Mouse (Mus musculus) thymus, adult 2 months (tissue): ENCODE data around the gene Gm42715. TPM values are rescaled to one million over a fixed set of nuclear protein-coding genes. Genes with fewer than 3 reads are reported as not detected.
A peak's percentile ranks its signal among the peaks of the same experiment; 100 is the strongest.

Experiments used
- DNase-seq: peaks from one replicate; pipeline ENCODE4 v3.0.0; 2021
- H3K27ac ChIP-seq: fragments of 200-500 bp; 2 replicates; pipeline ENCODE4 v1.5.1; 2012; ENCODE audit warnings: low read length, control low read depth; ENCODE audit not compliant: control insufficient read depth, insufficient read depth
- H3K27me3 ChIP-seq: fragments of 200-500 bp; 2 replicates; pipeline ENCODE4 v1.6.1; 2012; ENCODE audit warnings: mild to moderate bottlenecking, low read length, moderate library complexity, mixed read lengths; ENCODE audit not compliant: control insufficient read depth, insufficient read depth
- H3K36me3 ChIP-seq: fragments of 200-500 bp; 2 replicates; pipeline ENCODE4 v1.6.1; 2012; ENCODE audit warnings: mild to moderate bottlenecking, low read length, moderate library complexity; ENCODE audit not compliant: control insufficient read depth, insufficient read depth
- H3K4me1 ChIP-seq: fragments of 200-500 bp; replicated peaks from 2 replicates; pipeline ENCODE4 v1.6.1; 2012; ENCODE audit warnings: low read length; ENCODE audit not compliant: control insufficient read depth, insufficient read depth
- H3K4me3 ChIP-seq: fragments of 200-500 bp; 2 replicates; pipeline ENCODE4 v1.5.1; 2012; ENCODE audit warnings: mild to moderate bottlenecking, low read length, control low read depth, moderate library complexity; ENCODE audit not compliant: control insufficient read depth, insufficient read depth
- CTCF ChIP-seq: fragments of 200-500 bp; IDR thresholded peaks from 2 replicates; pipeline ENCODE4 v1.5.1; 2012; ENCODE audit warnings: mild to moderate bottlenecking, control low read depth, low read length, moderate library complexity, borderline replicate concordance; ENCODE audit not compliant: control insufficient read depth, poor library complexity, insufficient read depth; ENCODE audit errors: extremely low read depth
- POLR2A ChIP-seq: fragments of 200-500 bp; IDR thresholded peaks from 2 replicates; pipeline ENCODE4 v1.6.1; 2012; ENCODE audit warnings: mild to moderate bottlenecking, low read length, control low read depth, moderate library complexity; ENCODE audit not compliant: control insufficient read depth, poor library complexity, insufficient read depth; ENCODE audit errors: extremely low read depth
- WGBS: fragments of 180-500 bp; shearing (Covaris S2); methylation state at CpG from one replicate; pipeline ENCODE4 v1.1.7; 2018; 5-methylcytosine and 5-hydroxymethylcytosine counted together
- polyA plus RNA-seq: library from polyadenylated mRNA; depleted of rRNA; stranded (reverse); fragments of >200 nt; gene quantifications from 2 replicates; pipeline ENCODE4 v1.2.3, GENCODE M21; 2012

Gm42715 gene
- polyA plus RNA-seq, 1 experiment: 10.4 TPM

GRCm38 (mm10) chr7:127583260-127583659 lies 63.9 kb downstream of the Gm42715 start:
- H3K27ac ChIP-seq: no peak overlapping the region
- no peak for DNase-seq
- peaks cover 4% of the 10 kb centered on the region for H3K4me1 ChIP-seq
- H3K27me3 ChIP-seq: no peaks in the 10 kb centered on the region
- peaks cover 43% of the 10 kb centered on the region for H3K36me3 ChIP-seq
- TF ChIP-seq CTCF (no peak), POLR2A (no peak)
- no peak overlapping the region for H3K4me3 ChIP-seq
- WGBS: 98% methylated on average over 6 of the region's 6 CpGs

- Histone ChIP-seq H3K4me3 (no peak overlapping the region), H3K27ac (no peak overlapping the region), H3K27me3 (no peaks in the 10 kb centered on the region), H3K4me1 (peaks cover 13% of the 10 kb centered on the region), H3K36me3 (peaks cover 33% of the 10 kb centered on the region)
- TF ChIP-seq POLR2A: no peak
- no peak for TF ChIP-seq CTCF
- no peak for DNase-seq
- 80% methylated on average over 7 of the region's 7 CpGs for WGBS
Measured at GRCm38 (mm10) chr7:127585031-127585430, 65.6 kb downstream of the Gm42715 start.

GRCm38 (mm10) chr7:127586149-127586548 lies 66.8 kb downstream of the Gm42715 start:
- H3K27ac ChIP-seq: no peak overlapping the region
- H3K27me3 ChIP-seq: no peaks in the 10 kb centered on the region
- peaks cover 33% of the 10 kb centered on the region for H3K36me3 ChIP-seq
- no peak overlapping the region for H3K4me3 ChIP-seq
- TF ChIP-seq POLR2A: no peak
- TF ChIP-seq CTCF: no peak
- DNase-seq: no peak
- WGBS: 97% methylated on average over 6 of the region's 6 CpGs
- H3K4me1 ChIP-seq: peaks cover 13% of the 10 kb centered on the region

- DNase-seq: no peak
- Histone ChIP-seq H3K4me3 (no peak overlapping the region), H3K27me3 (no peaks in the 10 kb centered on the region), H3K4me1 (peaks cover 13% of the 10 kb centered on the region), H3K27ac (no peak overlapping the region), H3K36me3 (peaks cover 37% of the 10 kb centered on the region)
- WGBS: 70% methylated on average over 5 of the region's 5 CpGs
- TF ChIP-seq POLR2A: no peak
- no peak for TF ChIP-seq CTCF
Measured at GRCm38 (mm10) chr7:127587196-127587595, 67.8 kb downstream of the Gm42715 start.

DNA sequence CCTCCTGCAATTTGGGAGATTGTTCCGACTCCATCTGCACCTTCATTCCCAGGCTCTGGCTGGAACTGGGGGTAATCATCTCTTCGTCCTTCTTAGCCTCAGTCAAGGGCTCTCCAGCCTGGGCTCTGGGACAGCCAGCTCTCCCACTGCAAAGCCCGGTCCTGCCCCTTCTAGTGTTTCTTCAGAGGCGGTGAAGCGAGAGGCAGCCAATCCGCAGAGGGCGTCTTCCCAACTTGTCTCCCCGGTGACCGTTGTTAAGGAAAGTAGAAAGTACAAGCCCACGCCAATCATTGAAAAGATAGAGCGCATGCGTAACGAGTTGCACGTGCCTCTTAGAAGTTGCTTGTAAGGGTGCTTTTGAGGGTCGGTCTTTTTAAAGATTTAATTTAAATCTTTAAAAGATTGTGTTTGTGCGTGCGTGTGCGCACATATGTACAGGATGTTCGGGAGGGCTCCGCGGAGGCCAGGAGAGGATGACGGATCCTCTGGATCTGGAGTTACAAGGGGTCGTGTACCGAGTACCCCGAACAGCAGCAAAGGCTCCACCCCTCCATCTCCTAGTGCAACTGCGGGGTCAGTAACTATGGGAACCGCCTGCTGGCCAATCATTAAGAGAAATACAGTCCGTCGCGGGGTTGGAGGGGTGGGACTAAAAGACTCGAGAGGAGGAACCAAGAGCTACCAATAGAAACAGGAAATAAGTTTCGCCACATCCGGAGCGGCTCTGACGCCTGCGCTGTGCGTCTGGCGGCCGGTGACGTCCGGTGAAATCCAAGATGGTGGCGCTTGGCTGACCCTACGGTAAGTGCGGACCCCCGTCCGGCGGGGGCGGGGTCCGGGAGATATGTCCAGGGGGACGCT lies 68.9 kb downstream of the Gm42715 start, which contains the start of the genes Ccdc189 and Rnf40:
TSS of gene Ccdc189 (minus strand) at position 585 of the 861 bp plus-strand sequence.
TSS of gene Rnf40 (plus strand) at position 757 of the 861 bp plus-strand sequence.
- TF ChIP-seq CTCF: no peak
- TF ChIP-seq POLR2A: peak; percentile 76; the same call in 1 of the 2 replicates
- H3K36me3 ChIP-seq: peaks cover 36% of the 10 kb centered on the region
- peaks cover 13% of the 10 kb centered on the region for H3K4me1 ChIP-seq
- H3K27ac ChIP-seq: peak within 1 kb of the TSS; percentile 53; the same call in 1 of the 2 replicates
- WGBS: under 1% methylated on average over 50 of the region's 50 CpGs
- DNase-seq: peak; percentile 89
- H3K27me3 ChIP-seq: no peaks in the 10 kb centered on the region
- peak within 1 kb of the TSS; percentile 98 for H3K4me3 ChIP-seq

GRCm38 (mm10) chr7:127588901-127589300 lies 69.5 kb downstream of the Gm42715 start:
- H3K27me3 ChIP-seq: no peaks in the 10 kb centered on the region
- H3K4me1 ChIP-seq: peaks cover 13% of the 10 kb centered on the region
- peaks cover 37% of the 10 kb centered on the region for H3K36me3 ChIP-seq
- peak overlapping the region; percentile 42; the same call in 1 of the 2 replicates for H3K27ac ChIP-seq
- WGBS: 4% methylated on average over 29 of the region's 29 CpGs
- DNase-seq: no peak
- TF ChIP-seq CTCF: no peak
- TF ChIP-seq POLR2A: 0 out of 2 replicates have a peak, but pooled peaks have one; percentile 7
- peak overlapping the region; percentile 98 for H3K4me3 ChIP-seq
